Mouse (Mus musculus) megakaryocyte progenitor cell, adult 5-6 weeks (primary cell): ENCODE data around the gene Gm14180. TPM values are rescaled to one million over a fixed set of nuclear protein-coding genes. Genes with fewer than 3 reads are reported as not detected.
"Not testable (repeated sequence)": the region's sequence is repeated elsewhere in the genome, so short reads cannot be mapped to it uniquely, and the experiment has no call there.

Source experiments
- ATAC-seq: replicated peaks from 2 replicates; pipeline ENCODE4 v1.8.0; 2016; ENCODE audit warnings: mild to moderate bottlenecking, moderate TSS enrichment, inconsistent platforms; ENCODE audit not compliant: poor library complexity
- total RNA-seq, 2 experiments: library from RNA; stranded (forward) in 1 of 2; stranded (reverse) in 1 of 2; fragments of 157-497, 149-512 nt in 1 of 2; fragments of 200-1000 nt in 1 of 2; gene quantifications; 2 replicates each; pipeline versions ENCODE4 v1.2.3 to v1.2.4; 2015 to 2017

Gene Gm14180
- not detected in 2 replicates for total RNA-seq (2015)
- total RNA-seq (2017) = not detected in 2 replicates

- ATAC-seq = no peak
Measured at GRCm38 (mm10) chr11:99734190-99734589, at the start of gene Gm14180. TSS of gene Gm14180 (minus strand) at chr11:99734290.

- ATAC-seq = no peak
Measured at GRCm38 (mm10) chr11:99780604-99781003, 46.5 kb upstream of the Gm14180 start, which contains the start of gene Krtap4-8. TSS of gene Krtap4-8 (minus strand) at chr11:99780704.

GRCm38 (mm10) chr11:99778401-99778800 lies 44.3 kb upstream of the Gm14180 start:
- no peak for ATAC-seq

GRCm38 (mm10) chr11:99772813-99773212 lies 38.7 kb upstream of the Gm14180 start, which contains the start of gene Gm11595:
TSS of gene Gm11595 (minus strand) at chr11:99772913.
- ATAC-seq = not testable (repeated sequence)

GRCm38 (mm10) chr11:99768410-99768809 lies 34.3 kb upstream of the Gm14180 start:
- ATAC-seq = no peak

- ATAC-seq = no peak
Measured at GRCm38 (mm10) chr11:99758877-99759276, 24.8 kb upstream of the Gm14180 start.

- no peak for ATAC-seq
Measured at GRCm38 (mm10) chr11:99743985-99744384, 9.9 kb upstream of the Gm14180 start.

GRCm38 (mm10) chr11:99724061-99724460 lies 10.0 kb downstream of the Gm14180 start:
- no peak for ATAC-seq

GRCm38 (mm10) chr11:99718759-99719158 lies 15.3 kb downstream of the Gm14180 start:
- ATAC-seq = no peak

- no peak for ATAC-seq
Measured at GRCm38 (mm10) chr11:99690463-99690862, 43.6 kb downstream of the Gm14180 start, which contains the start of gene Gm14190. TSS of gene Gm14190 (minus strand) at chr11:99690740.

- ATAC-seq = not testable (repeated sequence)
Measured at GRCm38 (mm10) chr11:99685235-99685634, 48.9 kb downstream of the Gm14180 start.

Other genes starting within 250 kb of the Gm14180 start
Only the 30 nearest of the 41 such genes appear.
- gene Krtap3-1, start 167.7 kb downstream of the Gm14180 start, total RNA-seq (2015) = not detected in 2 replicates
- gene Krtap3-1, start 167.7 kb downstream of the Gm14180 start, total RNA-seq (2017) = not detected in 2 replicates
- not detected in 2 replicates for gene Krtap1-5, start 153.3 kb downstream of the Gm14180 start, total RNA-seq (2015)
- not detected in 2 replicates for gene Krtap1-5, start 153.3 kb downstream of the Gm14180 start, total RNA-seq (2017)
- gene Krtap1-4, start 150.6 kb downstream of the Gm14180 start, total RNA-seq (2015) = not detected in 2 replicates
- not detected in 2 replicates for gene Krtap1-4, start 150.6 kb downstream of the Gm14180 start, total RNA-seq (2017)
- gene Krtap1-3, start 143.0 kb downstream of the Gm14180 start, total RNA-seq (2015) = not detected in 2 replicates
- not detected in 2 replicates for gene Krtap1-3, start 143.0 kb downstream of the Gm14180 start, total RNA-seq (2017)
- not detected in 2 replicates for gene Krtap9-3, start 136.2 kb downstream of the Gm14180 start, total RNA-seq (2015)
- not detected in 2 replicates for gene Krtap9-3, start 136.2 kb downstream of the Gm14180 start, total RNA-seq (2017)
- not detected in 2 replicates for gene Gm11938, start 131.0 kb downstream of the Gm14180 start, total RNA-seq (2015)
- gene Gm11938, start 131.0 kb downstream of the Gm14180 start, total RNA-seq (2017) = not detected in 2 replicates
- not detected in 2 replicates for gene Gm11937, start 124.1 kb downstream of the Gm14180 start, total RNA-seq (2015)
- not detected in 2 replicates for gene Gm11937, start 124.1 kb downstream of the Gm14180 start, total RNA-seq (2017)
- gene Krtap2-4, start 119.4 kb downstream of the Gm14180 start, total RNA-seq (2015) = not detected in 2 replicates
- not detected in 2 replicates for gene Krtap2-4, start 119.4 kb downstream of the Gm14180 start, total RNA-seq (2017)
- not detected in 2 replicates for gene Gm11562, start 113.9 kb downstream of the Gm14180 start, total RNA-seq (2015)
- gene Gm11562, start 113.9 kb downstream of the Gm14180 start, total RNA-seq (2017) = not detected in 2 replicates
- gene Krtap4-1, start 106.1 kb downstream of the Gm14180 start, total RNA-seq (2015) = not detected in 2 replicates
- gene Krtap4-1, start 106.1 kb downstream of the Gm14180 start, total RNA-seq (2017) = not detected in 2 replicates
- gene Krtap4-2, start 99.2 kb downstream of the Gm14180 start, total RNA-seq (2015) = not detected in 2 replicates
- not detected in 2 replicates for gene Krtap4-2, start 99.2 kb downstream of the Gm14180 start, total RNA-seq (2017)
- not detected in 2 replicates for gene Krtap4-7, start 90.2 kb downstream of the Gm14180 start, total RNA-seq (2015)
- not detected in 2 replicates for gene Krtap4-7, start 90.2 kb downstream of the Gm14180 start, total RNA-seq (2017)
- gene Gm11555, start 84.1 kb downstream of the Gm14180 start, total RNA-seq (2015) = not detected in 2 replicates
- gene Gm11555, start 84.1 kb downstream of the Gm14180 start, total RNA-seq (2017) = not detected in 2 replicates
- not detected in 2 replicates for gene Gm11563, start 75.3 kb downstream of the Gm14180 start, total RNA-seq (2015)
- not detected in 2 replicates for gene Gm11563, start 75.3 kb downstream of the Gm14180 start, total RNA-seq (2017)
- gene Krtap4-6, start 68.3 kb downstream of the Gm14180 start, total RNA-seq (2015) = not detected in 2 replicates
- not detected in 2 replicates for gene Krtap4-6, start 68.3 kb downstream of the Gm14180 start, total RNA-seq (2017)
- gene Gm14190, start 43.5 kb downstream of the Gm14180 start, total RNA-seq (2015) = not detected in 2 replicates
- gene Gm14190, start 43.5 kb downstream of the Gm14180 start, total RNA-seq (2017) = not detected in 2 replicates
- not detected in 2 replicates for gene Gm11595, start 38.6 kb upstream of the Gm14180 start, total RNA-seq (2015)
- gene Gm11595, start 38.6 kb upstream of the Gm14180 start, total RNA-seq (2017) = not detected in 2 replicates
- not detected in 2 replicates for gene Krtap4-8, start 46.4 kb upstream of the Gm14180 start, total RNA-seq (2015)
- gene Krtap4-8, start 46.4 kb upstream of the Gm14180 start, total RNA-seq (2017) = not detected in 2 replicates
- not detected in 2 replicates for gene Krtap4-9, start 50.9 kb upstream of the Gm14180 start, total RNA-seq (2015)
- not detected in 2 replicates for gene Krtap4-9, start 50.9 kb upstream of the Gm14180 start, total RNA-seq (2017)
- gene Gm11596, start 59.2 kb upstream of the Gm14180 start, total RNA-seq (2015) = not detected in 2 replicates
- not detected in 2 replicates for gene Gm11596, start 59.2 kb upstream of the Gm14180 start, total RNA-seq (2017)
- gene Gm11569, start 64.6 kb upstream of the Gm14180 start, total RNA-seq (2015) = not detected in 2 replicates
- not detected in 2 replicates for gene Gm11569, start 64.6 kb upstream of the Gm14180 start, total RNA-seq (2017)
- not detected in 2 replicates for gene Gm11554, start 70.2 kb upstream of the Gm14180 start, total RNA-seq (2015)
- not detected in 2 replicates for gene Gm11554, start 70.2 kb upstream of the Gm14180 start, total RNA-seq (2017)
- not detected in 2 replicates for gene Krtap4-13, start 75.6 kb upstream of the Gm14180 start, total RNA-seq (2015)
- not detected in 2 replicates for gene Krtap4-13, start 75.6 kb upstream of the Gm14180 start, total RNA-seq (2017)
- not detected in 2 replicates for gene Gm11564, start 81.4 kb upstream of the Gm14180 start, total RNA-seq (2015)
- gene Gm11564, start 81.4 kb upstream of the Gm14180 start, total RNA-seq (2017) = not detected in 2 replicates
- not detected in 2 replicates for gene 2300003K06Rik, start 103.8 kb upstream of the Gm14180 start, total RNA-seq (2015)
- gene 2300003K06Rik, start 103.8 kb upstream of the Gm14180 start, total RNA-seq (2017) = not detected in 2 replicates
- not detected in 2 replicates for gene Krtap4-16, start 117.3 kb upstream of the Gm14180 start, total RNA-seq (2015)
- gene Krtap4-16, start 117.3 kb upstream of the Gm14180 start, total RNA-seq (2017) = not detected in 2 replicates
- gene Gm11568, start 123.6 kb upstream of the Gm14180 start, total RNA-seq (2015) = not detected in 2 replicates
- gene Gm11568, start 123.6 kb upstream of the Gm14180 start, total RNA-seq (2017) = not detected in 2 replicates
- gene Gm11559, start 130.2 kb upstream of the Gm14180 start, total RNA-seq (2015) = not detected in 2 replicates
- not detected in 2 replicates for gene Gm11559, start 130.2 kb upstream of the Gm14180 start, total RNA-seq (2017)
- not detected in 2 replicates for gene Krtap9-1, start 139.1 kb upstream of the Gm14180 start, total RNA-seq (2015)
- gene Krtap9-1, start 139.1 kb upstream of the Gm14180 start, total RNA-seq (2017) = not detected in 2 replicates
- not detected in 2 replicates for gene Gm11567, start 144.9 kb upstream of the Gm14180 start, total RNA-seq (2015)
- gene Gm11567, start 144.9 kb upstream of the Gm14180 start, total RNA-seq (2017) = not detected in 2 replicates